Mouse (Mus musculus) spleen, adult 18-20 months (tissue): ENCODE results near the gene Cmtm2b.

Experiments
- DNase-seq, 2 experiments: peaks; one replicate each; pipeline ENCODE4 v3.0.0; 2022; ENCODE audit warnings: mixed read lengths in 2 of 2

The Cmtm2b gene

GRCm38 (mm10) chr8:104343957-104344356 lies 21.9 kb downstream of the Cmtm2b start:
- DNase-seq: peak; percentile 60 to 86

DNA sequence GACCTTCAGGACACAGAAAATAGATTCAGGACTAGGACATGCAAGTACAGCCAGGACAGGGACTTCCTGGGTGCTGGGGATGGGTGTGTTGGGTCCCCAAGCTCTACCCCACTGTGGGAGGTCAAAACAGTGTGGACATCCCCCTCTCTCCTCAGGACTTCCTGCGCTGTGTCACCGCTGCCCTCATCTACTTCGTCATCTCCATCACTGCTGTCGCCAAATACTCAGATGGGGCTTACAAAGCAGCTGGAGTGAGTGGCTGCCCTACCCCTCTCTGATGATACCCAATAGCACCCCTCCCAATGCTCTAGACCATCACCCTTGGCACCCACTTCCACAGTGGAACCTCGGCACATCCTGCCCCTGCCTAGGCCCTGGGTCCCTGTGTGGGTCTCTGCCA lies 22.6 kb downstream of the Cmtm2b start:
- DNase-seq: no peak

DNA sequence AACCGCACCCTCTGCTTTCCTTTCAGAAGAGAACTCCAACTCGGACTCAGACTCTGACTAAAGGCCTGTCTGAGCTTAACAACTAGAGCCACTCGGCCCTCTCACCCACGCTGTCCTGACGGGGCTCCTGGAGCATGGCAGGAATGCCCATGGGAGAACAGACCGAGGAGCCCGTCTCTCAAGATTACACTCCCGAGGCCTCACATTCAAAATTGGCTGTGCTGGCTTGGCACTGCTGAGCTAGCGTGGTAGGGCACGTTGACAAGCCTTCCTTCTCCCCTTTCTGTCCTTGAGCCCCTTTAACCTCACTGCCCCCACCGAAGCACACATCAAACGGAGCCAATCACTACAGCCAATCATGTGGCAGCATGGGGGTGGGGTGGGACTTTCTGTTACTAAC lies 24.7 kb downstream of the Cmtm2b start:
- no peak for DNase-seq

DNA sequence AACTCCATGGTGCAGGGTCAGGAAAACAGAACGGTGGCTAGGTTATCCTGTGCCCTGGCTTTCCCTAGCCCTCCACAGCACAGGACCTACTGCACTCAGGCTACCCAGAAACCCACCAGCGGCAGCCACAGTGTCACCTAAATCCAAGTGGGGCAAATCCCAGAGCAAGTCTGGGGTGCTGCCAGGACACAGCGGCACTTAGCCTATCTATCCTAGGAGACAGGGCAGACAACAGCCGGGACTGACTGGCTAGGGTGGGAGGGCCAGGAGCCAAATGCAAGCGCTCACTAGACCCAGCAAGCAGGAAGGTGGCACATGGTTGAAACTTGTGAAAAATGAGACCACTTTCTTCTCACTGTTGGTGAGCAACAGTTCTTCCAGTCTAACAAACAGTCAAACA lies 26.9 kb downstream of the Cmtm2b start:
- DNase-seq: no peak

DNA sequence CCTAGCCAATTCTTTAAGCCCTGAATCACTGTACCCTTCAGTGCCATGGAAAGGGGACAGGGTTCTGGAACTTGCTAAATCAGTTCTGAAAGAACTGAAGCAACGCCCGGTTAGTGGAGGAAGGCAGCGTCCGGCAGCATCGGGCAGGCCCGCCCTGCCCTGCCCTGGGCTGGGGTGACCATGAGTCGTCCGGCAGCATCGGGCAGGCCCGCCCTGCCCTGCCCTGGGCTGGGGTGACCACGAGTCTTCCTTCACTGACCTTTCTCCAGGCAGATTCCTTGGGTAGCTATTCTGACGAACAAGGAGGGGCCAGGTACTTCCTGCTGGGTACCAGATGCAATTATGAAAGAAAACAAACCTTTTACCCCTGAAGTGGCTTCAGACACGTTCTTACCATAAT lies 28.0 kb downstream of the Cmtm2b start:
- DNase-seq: no peak

DNA sequence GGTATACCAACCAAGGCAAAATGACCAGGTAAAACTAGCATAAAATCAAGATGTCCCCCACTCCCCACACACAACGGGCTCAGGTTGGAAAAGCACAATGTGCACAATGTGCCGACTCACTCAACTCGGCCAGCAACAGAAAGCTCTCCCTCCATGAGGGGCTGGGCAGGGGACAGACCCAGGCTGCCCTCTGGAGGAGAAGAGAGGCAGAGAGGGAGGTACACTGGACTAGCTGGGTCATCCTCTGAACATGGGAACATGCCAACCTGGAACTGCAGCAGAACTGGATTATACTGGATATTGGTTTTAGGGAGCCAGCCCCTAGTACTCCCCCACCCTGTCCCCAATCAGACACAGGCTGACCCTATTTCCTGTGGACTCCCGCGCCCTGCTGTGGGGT lies 31.2 kb downstream of the Cmtm2b start:
- no peak for DNase-seq

- no peak for DNase-seq
Observed at GRCm38 (mm10) chr8:104354504-104354903, 32.5 kb downstream of the Cmtm2b start.

DNA sequence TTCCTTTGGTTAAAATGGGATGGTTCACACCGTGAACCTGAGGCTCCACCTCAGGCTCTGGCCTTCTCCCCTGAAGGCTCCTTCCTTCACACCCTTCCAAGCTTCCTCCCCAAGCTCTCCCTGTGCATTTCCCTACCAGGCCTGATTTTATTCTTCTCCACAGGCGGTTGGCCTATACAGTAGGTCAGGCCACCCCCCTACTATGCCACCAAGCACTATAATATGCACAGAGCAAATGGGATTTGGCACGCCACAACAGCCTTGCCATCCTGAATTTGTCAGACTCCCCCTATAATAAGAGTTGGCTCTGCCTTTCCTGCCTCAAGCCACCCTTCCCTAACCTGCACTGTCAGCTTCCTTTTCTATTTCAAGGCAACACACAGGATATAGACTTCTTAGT lies 36.6 kb downstream of the Cmtm2b start:
- DNase-seq: no peak

DNA sequence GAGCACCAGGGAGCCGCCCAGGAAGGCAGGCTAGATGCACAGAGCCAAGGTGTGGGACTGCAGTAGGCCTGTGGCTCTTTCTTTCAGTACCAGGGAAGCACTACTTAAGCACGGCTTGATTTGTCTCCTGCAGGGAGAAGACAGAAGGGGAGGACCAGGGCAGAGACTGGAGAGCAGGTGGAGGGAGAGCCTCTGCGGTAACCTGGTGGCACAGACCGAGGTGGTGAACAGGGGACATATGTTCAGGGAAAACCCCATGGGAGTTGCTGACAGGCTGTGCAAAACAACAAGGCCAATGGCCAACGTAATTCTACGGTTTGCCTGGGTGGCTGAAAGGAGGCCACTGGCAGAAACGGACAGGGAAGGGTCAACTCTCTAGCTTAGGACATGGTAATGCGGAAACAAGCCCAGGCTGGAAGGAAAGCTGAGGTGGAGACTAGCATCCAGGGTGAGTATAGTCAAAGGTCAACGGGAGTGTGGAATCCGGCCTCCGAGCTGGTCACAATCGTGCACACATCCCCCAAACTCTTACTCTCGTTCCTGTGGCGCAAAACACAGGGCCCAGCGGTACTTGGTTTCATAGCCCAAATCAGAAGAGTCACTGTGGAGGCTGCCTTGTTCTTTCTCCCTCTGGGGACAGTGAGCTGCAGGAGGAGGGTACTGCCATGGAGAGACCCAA lies 37.9 kb downstream of the Cmtm2b start:
- no peak for DNase-seq

DNA sequence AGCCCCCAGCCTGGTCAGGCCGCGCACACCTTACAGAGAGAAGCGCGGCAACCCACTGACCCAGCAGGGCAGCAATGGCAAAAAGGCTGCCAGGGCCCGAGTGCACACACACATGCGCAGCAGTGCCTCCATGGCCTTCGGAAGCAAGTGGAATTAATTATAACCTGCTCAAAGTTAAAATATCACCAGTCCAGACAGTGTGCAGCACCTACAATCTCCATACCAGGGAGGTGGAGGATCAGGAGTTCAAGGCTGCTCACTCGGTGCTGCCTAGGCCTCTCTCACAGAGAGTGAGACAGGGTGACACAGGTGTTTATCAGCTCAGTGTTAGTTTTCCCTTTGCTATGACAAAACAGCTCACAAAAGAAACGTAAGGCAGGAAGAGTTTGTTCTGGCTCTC lies 43.7 kb downstream of the Cmtm2b start:
- no peak for DNase-seq

- no peak for DNase-seq
Observed at GRCm38 (mm10) chr8:104367398-104367797, 45.4 kb downstream of the Cmtm2b start.

DNA sequence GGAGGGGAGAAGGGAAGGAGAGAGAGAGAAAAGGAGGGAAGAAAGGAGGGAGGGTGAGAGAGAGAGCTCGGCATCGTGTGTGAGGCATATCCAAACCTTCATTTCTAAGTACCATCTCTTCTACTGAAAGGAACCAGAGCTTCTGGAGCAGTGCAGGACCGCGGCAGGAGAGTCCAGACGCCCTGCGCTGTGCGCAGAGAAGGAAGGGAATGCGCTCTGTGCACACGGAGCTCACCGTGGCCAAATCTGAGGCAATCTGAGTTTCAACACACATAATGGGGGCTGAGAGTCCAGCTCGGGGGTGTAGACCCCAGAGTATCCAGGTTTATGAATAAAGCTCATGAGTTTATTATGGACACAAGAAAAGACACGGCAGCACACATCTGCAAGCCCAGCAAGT lies 47.6 kb downstream of the Cmtm2b start:
- DNase-seq: no peak

DNA sequence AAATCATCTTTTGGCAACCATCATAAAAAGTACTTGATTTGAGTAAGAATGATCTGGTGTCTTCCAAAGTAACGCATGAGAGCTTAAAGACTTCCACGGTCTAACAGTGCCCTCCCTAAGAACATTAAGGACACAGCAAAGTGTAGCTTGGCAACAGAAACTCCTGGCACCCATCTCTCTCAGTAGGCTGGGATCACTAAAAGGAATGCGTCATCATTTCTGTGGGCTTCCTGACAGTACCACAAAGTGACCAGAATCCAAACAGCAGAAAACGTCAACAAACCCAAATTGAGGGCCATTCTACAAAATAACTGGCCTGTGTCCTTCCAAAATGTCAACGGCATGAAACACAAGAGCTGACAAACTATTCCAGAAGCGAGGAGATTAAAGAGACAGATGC lies 48.0 kb downstream of the Cmtm2b start:
- DNase-seq: no peak

GRCm38 (mm10) chr8:104371121-104371520 lies 49.1 kb downstream of the Cmtm2b start:
- DNase-seq: no peak

GRCm38 (mm10) chr8:104373779-104374178 lies 51.7 kb downstream of the Cmtm2b start:
- no peak for DNase-seq

DNA sequence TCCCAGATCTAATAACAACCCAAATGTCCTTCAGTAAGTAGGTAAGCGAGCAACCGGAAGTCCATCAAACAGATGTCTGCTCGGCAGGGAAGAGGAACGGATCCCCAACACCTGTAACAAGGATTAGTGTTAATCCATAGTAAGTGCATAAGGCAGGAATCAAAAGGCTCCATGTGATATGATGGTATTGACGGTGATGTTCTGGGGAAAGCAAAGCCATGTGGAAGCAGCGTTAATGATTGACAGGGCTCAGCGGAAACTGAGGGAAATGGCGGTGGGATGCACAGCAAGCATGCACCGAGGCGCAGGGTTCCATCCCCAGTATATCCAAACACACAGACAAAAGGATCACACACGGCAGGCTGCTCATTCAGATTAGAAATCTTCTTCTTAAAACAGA lies 52.2 kb downstream of the Cmtm2b start:
- DNase-seq: no peak

GRCm38 (mm10) chr8:104374864-104375846 lies 53.1 kb downstream of the Cmtm2b start:
- DNase-seq: no peak

- no peak for DNase-seq
Observed at GRCm38 (mm10) chr8:104375959-104376358, 53.9 kb downstream of the Cmtm2b start.

DNA sequence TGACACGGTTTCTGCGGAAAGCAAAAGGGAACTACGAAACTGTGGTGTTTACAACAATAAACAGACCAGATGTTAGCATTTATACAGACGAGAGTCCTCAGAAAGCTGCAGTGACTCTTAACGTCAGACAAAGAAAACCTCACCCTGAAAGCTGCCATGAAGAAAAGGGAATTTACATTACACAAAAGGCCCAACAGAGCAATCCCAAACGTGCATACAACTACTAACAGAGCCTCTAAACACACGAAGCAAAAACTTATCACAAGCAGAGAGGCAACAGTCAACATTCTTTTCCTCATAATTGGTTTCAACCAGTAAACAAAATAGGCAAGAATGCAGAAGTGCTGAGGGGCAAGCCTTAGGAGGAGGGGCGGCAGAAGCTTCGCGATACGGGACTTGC lies 54.6 kb downstream of the Cmtm2b start:
- no peak for DNase-seq

GRCm38 (mm10) chr8:104379301-104379836 lies 57.3 kb downstream of the Cmtm2b start:
- no peak for DNase-seq

GRCm38 (mm10) chr8:104380269-104380668 lies 58.2 kb downstream of the Cmtm2b start:
- DNase-seq: no peak
